ENCODE assay signal across 1 mouse cellular context in genomic region chr19:4046866-4047254, GRCm38 (mm10).
A peak's percentile ranks its signal among the peaks of the same experiment; 100 is the strongest.
TF ChIP-seq lines count a peak whose summit lies in the region.

No protein-coding gene starts in this region.

TF ChIP-seq in CH12.LX, 34 proteins besides CTCF, POLR2A, EP300 and RAD21:
- TF ChIP-seq ETS1 (conservative IDR thresholded peaks at IDR 0.05; ENCODE audit: low read depth, low read length) (peak; percentile 61; the same call in 1 of the 2 replicates), MEF2A (IDR thresholded peaks at IDR 0.05; ENCODE audit: borderline replicate concordance, low read depth, low read length) (peak; percentile 84), CHD1 (IDR thresholded peaks at IDR 0.05; ENCODE audit: low read depth, low read length) (peak; percentile 99), PAX5 (IDR thresholded peaks at IDR 0.05; ENCODE audit: low read length) (no peak), ZKSCAN1 (IDR thresholded peaks at IDR 0.05; ENCODE audit: borderline replicate concordance, low read depth, low read length) (no peak), SMC3 (IDR thresholded peaks at IDR 0.05; ENCODE audit: low read depth, low read length) (peak; percentile 25), MXI1 (IDR thresholded peaks at IDR 0.05; ENCODE audit: low read depth, low read length) (0 out of 2 replicates have a peak, but pooled peaks have one; percentile 34), USF2 (conservative IDR thresholded peaks at IDR 0.05; ENCODE audit: low read depth, low read length) (no peak), JUND (conservative IDR thresholded peaks at IDR 0.05; ENCODE audit: low read depth, low read length) (no peak), SIN3A (IDR thresholded peaks at IDR 0.05; ENCODE audit: low read length) (peak; percentile 56), MAX (IDR thresholded peaks at IDR 0.05; ENCODE audit: low read length) (peak; percentile 61), E2F4 (IDR thresholded peaks at IDR 0.05; ENCODE audit: insufficient replicate concordance, low read depth, low read length) (peak; percentile 81; the same call in 1 of the 2 replicates), MAZ (IDR thresholded peaks at IDR 0.05; ENCODE audit: low read depth, low read length) (0 out of 2 replicates have a peak, but pooled peaks have one; percentile 23), RCOR1 (conservative IDR thresholded peaks at IDR 0.05; ENCODE audit: low read depth, low read length) (peak; percentile 82), TBP (conservative IDR thresholded peaks at IDR 0.05; ENCODE audit: low read depth, low read length) (peak; percentile 58; the same call in 1 of the 2 replicates), GABPA (IDR thresholded peaks at IDR 0.05; ENCODE audit: insufficient replicate concordance, low read depth, low read length) (no peak), MYC (IDR thresholded peaks at IDR 0.05; ENCODE audit: low read depth, low read length) (0 out of 2 replicates have a peak, but pooled peaks have one; percentile 63), KAT2A (IDR thresholded peaks at IDR 0.05; ENCODE audit: insufficient replicate concordance, low read length) (0 out of 2 replicates have a peak, but pooled peaks have one; percentile 45), CHD2 (IDR thresholded peaks at IDR 0.05; ENCODE audit: low read length) (peak; percentile 70), POLR2AphosphoS2 (IDR thresholded peaks at IDR 0.05; ENCODE audit: low read depth, low read length) (no peak), ZC3H11A (IDR thresholded peaks at IDR 0.05; ENCODE audit: low read depth, low read length) (peak; percentile 12; the same call in 1 of the 2 replicates), ZNF384 (IDR thresholded peaks at IDR 0.05; ENCODE audit: low read depth, low read length) (no peak), JUN (IDR thresholded peaks at IDR 0.05; ENCODE audit: insufficient read depth, low read depth, low read length) (peak; percentile 35; the same call in 1 of the 2 replicates), TCF12 (IDR thresholded peaks at IDR 0.05; ENCODE audit: low read depth, low read length) (peak; percentile 74), IRF4 (IDR thresholded peaks at IDR 0.05; ENCODE audit: low read depth, low read length) (peak; percentile 99), ZMIZ1 (IDR thresholded peaks at IDR 0.05; ENCODE audit: low read depth, low read length) (0 out of 2 replicates have a peak, but pooled peaks have one; percentile 48), ELF1 (IDR thresholded peaks at IDR 0.05; ENCODE audit: low read depth, low read length) (0 out of 2 replicates have a peak, but pooled peaks have one; percentile 42), NELFE (IDR thresholded peaks at IDR 0.05; ENCODE audit: low read depth, low read length) (0 out of 2 replicates have a peak, but pooled peaks have one; percentile 37), MAFK (IDR thresholded peaks at IDR 0.05; ENCODE audit: insufficient replicate concordance, low read length) (peak; percentile 71; the same call in 1 of the 2 replicates), BHLHE40 (IDR thresholded peaks at IDR 0.05; ENCODE audit: low read depth, low read length) (peak; percentile 60), NRF1 (IDR thresholded peaks at IDR 0.05; ENCODE audit: low read depth, low read length) (0 out of 2 replicates have a peak, but pooled peaks have one; percentile 22), HCFC1 (IDR thresholded peaks at IDR 0.05; ENCODE audit: low read depth, low read length) (peak; percentile 38; the same call in 1 of the 2 replicates)
